In genomic region chr12:108905620-108906302, GRCm38 (mm10) we compare ENCODE assay signal across 15 mouse cellular contexts. TPM values are rescaled to one million over a fixed set of nuclear protein-coding genes. Genes with fewer than 3 reads are reported as not detected.
DNase-seq lines count a peak whose midpoint lies in the region; ATAC-seq lines count a peak whose summit lies in the region.
"Had no signal": no experiment of that assay in that cellular context is flagged by ENCODE, and none has a peak within 500 bp of the region (broad histone marks: within the 10 kb centered on the region; RNA-seq: fewer than 3 reads in every experiment).

No protein-coding gene starts in this region.

- ATAC-seq in megakaryocyte progenitor cell, adult 5-6 weeks (replicated peaks; ENCODE audit: poor library complexity): no peak
- ATAC-seq in monocyte, adult 5-6 weeks (replicated peaks; ENCODE audit: insufficient number of reproducible peaks, low FRiP score, low TSS enrichment, poor library complexity, severe bottlenecking): no peak
- ATAC-seq: intestine, embryonic 15.5 days had no signal

- H3K36me3 ChIP-seq in midbrain, embryonic 10.5 days: no peaks in the 10 kb centered on the region
- H3K36me3 ChIP-seq: intestine, embryonic 15.5 days; liver, embryonic 13.5 days had no signal

- no peaks in the 10 kb centered on the region for H3K9me3 ChIP-seq in midbrain, embryonic 10.5 days (replicated peaks)
- H3K9me3 ChIP-seq: intestine, embryonic 15.5 days; liver, embryonic 13.5 days had no signal

- H3K4me1 ChIP-seq in midbrain, embryonic 10.5 days: peaks cover 41% of the 10 kb centered on the region
- H3K4me1 ChIP-seq: liver, embryonic 13.5 days had no signal

- H3K4me3 ChIP-seq in midbrain, embryonic 10.5 days: no peak overlapping the region
- H3K4me3 ChIP-seq: intestine, embryonic 15.5 days; liver, embryonic 13.5 days had no signal

- intact Hi-C loops in left cerebral cortex, postnatal 4 days (cut with DNase I): no loop called here
- intact Hi-C loops in heart, postnatal 36 days (cut with DNase I): no loop called here

- H3K27me3 ChIP-seq in midbrain, embryonic 10.5 days (ENCODE audit: low read depth, poor library complexity, severe bottlenecking): 0 out of 2 replicates have a peak, but pooled peaks cover 5% of the 10 kb centered on the region
- H3K27me3 ChIP-seq: intestine, embryonic 15.5 days; liver, embryonic 13.5 days had no signal

- DNase-seq in embryo, embryonic 11 days: peak; percentile 36
- no peak for DNase-seq in embryo, embryonic 10.5 days (ENCODE audit: low spot score)
- DNase-seq in left cerebral cortex, postnatal 4 days: peak; percentile 51
- no peak for DNase-seq in left cerebral cortex, adult 11 months (ENCODE audit: low spot score)
- peak; percentile 30 for DNase-seq in midbrain, embryonic 10.5 days (ENCODE audit: low spot score)
- no peak for DNase-seq in heart, postnatal 36 days
- DNase-seq: cerebellum, adult 2 months; heart, adult 11 months; layer of hippocampus, adult 9-11 months; liver, embryonic 13.5 days; lung, postnatal 10 days; thymus, postnatal 14 days had no signal

- 28% methylated on average over 14 of the region's 14 CpGs for WGBS in midbrain, embryonic 10.5 days

- peak overlapping the region; percentile 75 for H3K27ac ChIP-seq in midbrain, embryonic 10.5 days (replicated peaks)
- H3K27ac ChIP-seq: liver, embryonic 13.5 days had no signal

RNA-seq across cellular contexts. Expression of gene Wars, which starts 11.8 kb away (rescaled TPM):
- 10 to 100 TPM; 93.2 to 99.7 TPM for total RNA-seq in left cerebral cortex, postnatal 4 days (2021)
- polyA plus RNA-seq in midbrain, embryonic 10.5 days (2016; fragmentation: Nextera tagmentation; extraction: Ambion mirVana): 151 and 156 TPM in 2 replicates
- 25.1 and 32.0 TPM in 2 replicates for total RNA-seq in megakaryocyte progenitor cell, adult 5-6 weeks (2015)
- 53.3 and 59.3 TPM in 2 replicates for total RNA-seq in megakaryocyte progenitor cell, adult 5-6 weeks (2017)
- total RNA-seq in monocyte, adult 5-6 weeks (2017): 42.0 to 59.0 TPM (median 59.0 TPM) in 3 replicates
- total RNA-seq in heart, postnatal 36 days (2021): 10 to 100 TPM; 32.5 to 40.6 TPM

RNA-seq across cellular contexts. Expression of gene Wdr25, which starts 12.3 kb away (rescaled TPM):
- total RNA-seq in left cerebral cortex, postnatal 4 days (2021): 1 to 10 TPM; 4.9 to 6.2 TPM
- polyA plus RNA-seq in midbrain, embryonic 10.5 days (2016; fragmentation: Nextera tagmentation; extraction: Ambion mirVana): 7.3 and 11.2 TPM in 2 replicates
- total RNA-seq in megakaryocyte progenitor cell, adult 5-6 weeks (2015): 2.1 and 3.0 TPM in 2 replicates
- 3.9 and 4.7 TPM in 2 replicates for total RNA-seq in megakaryocyte progenitor cell, adult 5-6 weeks (2017)
- total RNA-seq in monocyte, adult 5-6 weeks (2017): 3.0 to 9.0 TPM (median 6.5 TPM) in 3 replicates
- total RNA-seq in heart, postnatal 36 days (2021): 1 to 10 TPM; 3.8 to 4.3 TPM

Comparison
In these comparisons a context has a peak if more than half of its experiments do, and no peak if none do; other contexts are left out.
1. DNase-seq: peak in embryo, embryonic 11 days (single experiment), left cerebral cortex, postnatal 4 days (single experiment) and midbrain, embryonic 10.5 days (single experiment); none in embryo, embryonic 10.5 days (single experiment), left cerebral cortex, adult 11 months (single experiment) and heart, postnatal 36 days (0 of 2).